Comparison of ENCODE assay signal across 8 mouse cellular contexts in the genomic region with DNA sequence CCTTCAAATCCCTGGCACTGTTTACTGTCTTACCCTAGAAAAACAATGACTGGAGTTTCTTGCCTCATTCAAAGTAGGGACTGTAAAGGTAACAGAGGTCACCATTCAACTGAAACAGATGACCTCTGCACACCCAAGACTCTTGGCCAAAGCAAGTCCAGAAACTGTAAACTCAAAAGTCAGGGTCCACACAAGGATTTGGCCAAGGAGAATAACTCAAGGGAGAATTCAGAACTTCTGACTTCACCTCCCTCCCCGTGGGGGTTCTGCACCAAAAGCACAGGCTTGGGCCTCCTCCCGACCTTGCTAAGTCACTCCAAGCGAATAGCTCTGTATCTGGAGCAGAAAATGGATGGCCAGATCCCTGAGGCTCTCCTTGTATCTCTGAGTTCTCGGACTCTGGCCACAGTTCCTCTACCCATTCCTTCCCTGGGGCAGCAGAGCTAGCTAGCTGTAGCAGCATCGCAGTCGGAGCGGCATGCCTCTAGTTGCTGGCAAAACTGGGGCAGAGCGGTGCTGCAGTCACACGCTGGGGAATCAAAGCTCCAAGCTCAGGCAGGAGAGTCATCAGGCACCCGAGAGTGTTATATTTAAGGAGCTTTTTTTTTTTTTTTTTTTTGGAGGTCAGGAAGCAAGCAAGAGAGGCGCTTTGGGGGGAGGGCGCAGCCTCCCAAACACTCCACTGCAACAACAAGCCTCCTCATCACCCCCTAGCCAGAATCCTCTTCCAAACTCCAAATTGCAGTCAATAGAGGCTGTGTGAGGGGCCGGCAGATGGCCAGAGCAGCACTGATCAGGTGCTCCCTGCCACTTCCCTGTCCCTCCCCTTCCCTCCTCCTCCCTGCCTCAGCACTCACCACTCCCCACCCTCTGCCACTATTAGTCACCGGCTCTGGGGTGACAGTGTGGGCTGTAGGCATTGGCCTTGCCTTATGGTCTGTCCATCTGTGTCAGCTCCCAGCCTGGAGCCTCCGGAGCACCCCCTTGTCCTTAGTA.
DNase-seq lines count a peak whose midpoint lies in the region; ATAC-seq and TF ChIP-seq lines count a peak whose summit lies in the region.

No protein-coding gene starts in this region.

- peak; percentile 91 for ATAC-seq in frontal cortex, adult (ENCODE audit: low TSS enrichment)
- 0 out of 2 replicates have a peak, but pooled peaks have one; percentile 28 for ATAC-seq in embryonic facial prominence, embryonic 12.5 days (ENCODE audit: insufficient number of reproducible peaks, insufficient read depth, low FRiP score, low TSS enrichment)
- peak; percentile 93 for ATAC-seq in hindbrain, embryonic 16.5 days
- ATAC-seq in lung, embryonic 14.5 days (ENCODE audit: insufficient read depth) = peak; percentile 38; the same call in 1 of the 2 replicates
- ATAC-seq in activated CD4-positive, CD25-positive, alpha-beta regulatory T cell, adult 4 months = no peak

- no peak overlapping the region for H3K4me2 ChIP-seq in embryonic facial prominence, embryonic 12.5 days (replicated peaks)
- H3K4me2 ChIP-seq in hindbrain, embryonic 16.5 days (ENCODE audit: low read length) = peak overlapping the region; percentile 37
- no peak overlapping the region for H3K4me2 ChIP-seq in lung, embryonic 14.5 days

- H3K4me1 ChIP-seq in embryonic facial prominence, embryonic 12.5 days = peaks cover 2% of the 10 kb centered on the region; the same call in 1 of the 2 replicates
- H3K4me1 ChIP-seq in hindbrain, embryonic 16.5 days (ENCODE audit: control insufficient read depth, insufficient read depth, low read depth, low read length) = peaks cover 13% of the 10 kb centered on the region
- no peaks in the 10 kb centered on the region for H3K4me1 ChIP-seq in lung, embryonic 14.5 days (ENCODE audit: insufficient read depth)

- 17% methylated on average over 13 of the region's 15 CpGs for WGBS in embryonic facial prominence, embryonic 12.5 days
- 14% methylated on average over 15 of the region's 15 CpGs for whole genome bisulfite sequencing in hindbrain, embryonic 16.5 days
- WGBS in lung, embryonic 14.5 days = 26% methylated on average over 15 of the region's 15 CpGs

- no peak overlapping the region for H3K9ac ChIP-seq in embryonic facial prominence, embryonic 12.5 days
- 0 out of 2 replicates have a peak overlapping the region, but pooled peaks have one; percentile 17 for H3K9ac ChIP-seq in hindbrain, embryonic 16.5 days (ENCODE audit: low read depth, low read length)
- no peak overlapping the region for H3K9ac ChIP-seq in lung, embryonic 14.5 days

- H3K9me3 ChIP-seq in embryonic facial prominence, embryonic 12.5 days = no peaks in the 10 kb centered on the region
- H3K9me3 ChIP-seq in hindbrain, embryonic 16.5 days (ENCODE audit: control insufficient read depth, low read length) = no peaks in the 10 kb centered on the region
- H3K9me3 ChIP-seq in lung, embryonic 14.5 days (ENCODE audit: low read depth, low read length) = no peaks in the 10 kb centered on the region

- H3K36me3 ChIP-seq in embryonic facial prominence, embryonic 12.5 days = no peaks in the 10 kb centered on the region
- H3K36me3 ChIP-seq in hindbrain, embryonic 16.5 days (ENCODE audit: control insufficient read depth, insufficient read depth, low read length) = no peaks in the 10 kb centered on the region
- no peaks in the 10 kb centered on the region for H3K36me3 ChIP-seq in lung, embryonic 14.5 days (ENCODE audit: insufficient read depth)

- no peak overlapping the region for H3K27ac ChIP-seq in embryonic facial prominence, embryonic 12.5 days
- peak overlapping the region; percentile 75 for H3K27ac ChIP-seq in hindbrain, embryonic 16.5 days (ENCODE audit: low read depth, low read length)
- no peak overlapping the region for H3K27ac ChIP-seq in lung, embryonic 14.5 days (ENCODE audit: low read depth)

- no peaks in the 10 kb centered on the region for H3K27me3 ChIP-seq in embryonic facial prominence, embryonic 12.5 days
- no peaks in the 10 kb centered on the region for H3K27me3 ChIP-seq in hindbrain, embryonic 16.5 days (replicated peaks; ENCODE audit: control insufficient read depth, insufficient read depth, low read length)
- H3K27me3 ChIP-seq in lung, embryonic 14.5 days (ENCODE audit: insufficient read depth, low read length) = no peaks in the 10 kb centered on the region

- TF ChIP-seq CTCF in lung, embryonic 14.5 days (IDR thresholded peaks at IDR 0.05; ENCODE audit: low read depth) = no peak

- no peak overlapping the region for H3K4me3 ChIP-seq in embryonic facial prominence, embryonic 12.5 days
- H3K4me3 ChIP-seq in hindbrain, embryonic 16.5 days (ENCODE audit: low read length) = no peak overlapping the region
- H3K4me3 ChIP-seq in lung, embryonic 14.5 days (ENCODE audit: low read depth, low read length) = no peak overlapping the region

- DNase-seq in frontal cortex, postnatal 14 days (ENCODE audit: low spot score in 2 of 2) = no peak
- DNase-seq in adrenal gland, adult 8-10 months = peak; percentile 78
- no peak for DNase-seq in lung, embryonic 14.5 days
- DNase-seq in retina, embryonic 14.5 days (ENCODE audit: low spot score) = peak; percentile 64

Comparison
In these comparisons a context has a peak if more than half of its experiments do, and no peak if none do; other contexts are left out.
1. DNase-seq: peak in adrenal gland, adult 8-10 months (single experiment) and retina, embryonic 14.5 days (single experiment); none in frontal cortex, postnatal 14 days (0 of 2) and lung, embryonic 14.5 days (single experiment).